Mouse (Mus musculus) lung, adult 2 months (tissue): ENCODE results near the gene Kdelr2. TPM values are rescaled to one million over a fixed set of nuclear protein-coding genes. Genes with fewer than 3 reads are reported as not detected.
A peak's percentile ranks its signal among the peaks of the same experiment; 100 is the strongest.
"Not testable (repeated sequence)": the region's sequence is repeated elsewhere in the genome, so short reads cannot be mapped to it uniquely, and the experiment has no call there.

Experiments
- DNase-seq: peaks from one replicate; pipeline ENCODE4 v3.0.0; 2022
- H3K4me1 ChIP-seq: fragments of 200-500 bp; 2 replicates; pipeline ENCODE4 v1.6.1; 2011; ENCODE audit warnings: low read length; ENCODE audit not compliant: control insufficient read depth, insufficient read depth
- H3K4me3 ChIP-seq: fragments of 200-500 bp; replicated peaks from 2 replicates; pipeline ENCODE3; 2011; ENCODE audit warnings: low read depth, mild to moderate bottlenecking, control low read depth, low read length; ENCODE audit errors: extremely low read depth
- CTCF ChIP-seq: fragments of 200-500 bp; IDR thresholded peaks from 2 replicates; pipeline ENCODE4 v1.5.1; 2011; ENCODE audit warnings: mild to moderate bottlenecking, low read length, control low read depth; ENCODE audit not compliant: insufficient read depth
- POLR2A ChIP-seq: fragments of 200-500 bp; IDR thresholded peaks from 2 replicates; pipeline ENCODE4 v1.6.1; 2011; ENCODE audit warnings: low read depth, mild to moderate bottlenecking, control low read depth, low read length, borderline replicate concordance; ENCODE audit errors: extremely low read depth
- WGBS: fragments of 180-500 bp; shearing (Covaris S2); methylation state at CpG from one replicate; pipeline ENCODE4 v1.1.7; 2018; 5-methylcytosine and 5-hydroxymethylcytosine counted together
- polyA plus RNA-seq: library from polyadenylated mRNA; depleted of rRNA; stranded (reverse); fragments of >200 nt; gene quantifications from 2 replicates; pipeline ENCODE4 v1.2.3, GENCODE M21; 2012

The Kdelr2 gene
- polyA plus RNA-seq, 1 experiment, result 131 TPM

DNA sequence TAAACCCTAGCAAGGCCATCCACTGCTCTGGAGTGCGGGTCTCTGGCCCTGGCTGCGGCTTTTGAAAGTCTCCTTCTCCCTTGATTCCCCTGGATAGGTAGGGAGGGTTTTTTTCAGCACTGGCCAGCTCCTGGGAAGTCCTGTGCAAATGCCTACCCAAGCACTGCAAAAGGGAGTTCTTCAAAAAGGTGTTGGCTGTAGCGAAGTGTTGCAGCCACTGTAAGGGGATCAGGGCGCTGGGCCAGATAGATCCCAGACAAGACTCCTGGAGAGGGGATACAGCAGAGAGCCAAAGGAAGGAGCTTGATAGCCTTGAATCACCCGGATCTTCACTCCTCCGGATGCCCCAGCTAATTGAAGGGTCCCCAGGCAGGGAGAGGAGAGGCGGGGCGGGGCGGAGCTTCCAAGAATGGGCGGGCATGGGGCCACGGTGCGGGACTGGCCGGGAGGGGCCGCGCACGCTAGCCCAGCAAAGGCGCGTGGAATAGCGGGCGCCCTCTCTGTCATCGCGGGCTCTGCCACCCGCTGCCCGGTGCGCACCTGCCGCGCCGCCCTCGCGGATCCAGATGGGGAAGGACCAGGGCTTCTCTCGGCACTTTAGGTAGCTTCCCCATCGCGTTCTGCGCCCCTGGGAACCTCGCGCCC lies 33.9 kb upstream of the Kdelr2 start:
- 2% methylated on average over 36 of the region's 36 CpGs for WGBS
- Histone ChIP-seq H3K4me1 (no peaks in the 10 kb centered on the region), H3K4me3 (no peak overlapping the region)
- no peak for DNase-seq
- TF ChIP-seq POLR2A (no peak), CTCF (no peak)

DNA sequence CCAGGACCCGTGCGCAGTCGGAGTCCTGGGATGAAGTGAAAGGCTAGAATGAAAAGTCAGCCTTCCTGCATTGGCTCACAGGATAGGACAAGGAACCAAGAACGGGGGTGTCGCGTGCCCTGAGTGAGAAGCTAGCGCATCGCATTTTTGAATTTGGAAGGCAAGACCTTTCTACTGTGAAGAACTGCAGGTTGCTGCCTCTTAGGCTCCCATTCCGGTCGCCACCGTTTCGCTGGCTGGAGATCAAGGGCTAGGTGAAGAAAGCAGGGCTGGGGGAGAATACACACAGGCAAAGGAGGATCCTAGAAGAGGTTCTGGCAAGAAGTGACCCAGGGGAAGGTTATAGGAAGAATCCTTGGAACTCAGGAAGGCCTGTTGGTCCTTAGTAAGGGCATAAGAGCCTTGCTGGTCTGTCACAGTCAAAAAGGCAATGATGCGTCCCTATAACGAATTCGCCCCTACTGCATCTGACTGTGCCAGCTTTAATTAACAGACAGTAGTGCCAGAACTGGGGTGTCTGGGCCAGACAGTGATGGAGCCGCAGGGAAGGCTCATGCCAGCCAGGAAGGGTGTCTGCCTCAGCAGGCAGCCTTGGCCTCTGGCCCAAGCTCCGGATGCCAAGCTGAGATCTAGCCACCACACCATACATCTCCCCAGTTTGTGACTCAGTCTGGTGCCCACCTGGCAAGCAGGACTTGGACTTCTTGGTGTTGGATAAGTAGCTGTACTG lies 33.1 kb upstream of the Kdelr2 start:
- TF ChIP-seq CTCF (no peak), POLR2A (no peak)

DNA sequence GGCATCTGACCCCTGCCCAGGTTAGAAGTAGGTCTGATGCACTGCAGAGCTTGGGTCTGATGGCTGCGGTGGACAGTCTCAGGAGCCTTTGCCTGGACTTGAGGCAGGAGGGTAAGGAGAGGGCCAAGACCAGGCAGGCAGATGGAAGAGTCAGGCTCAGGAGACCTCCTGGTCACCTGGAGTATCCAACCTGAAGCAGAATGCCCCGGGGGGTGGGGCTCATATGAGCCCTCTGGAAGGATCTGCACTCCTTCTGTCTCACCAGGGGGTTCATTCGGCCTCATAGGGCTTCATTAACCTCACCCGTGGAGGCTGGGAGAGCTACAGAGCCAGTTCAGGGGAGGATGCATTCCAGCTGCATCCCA lies 32.5 kb upstream of the Kdelr2 start:
- TF ChIP-seq POLR2A (no peak), CTCF (no peak)
- no peaks in the 10 kb centered on the region for H3K4me1 ChIP-seq
- no peak overlapping the region for H3K4me3 ChIP-seq
- DNase-seq, result no peak
- WGBS, result 55% methylated on average over 4 of the region's 4 CpGs

More for the DNA sequence above, 33.1 kb upstream of the Kdelr2 start:
- no peak for DNase-seq
- Histone ChIP-seq H3K4me1 (no peaks in the 10 kb centered on the region), H3K4me3 (no peak overlapping the region)
- 32% methylated on average over 17 of the region's 17 CpGs for WGBS

DNA sequence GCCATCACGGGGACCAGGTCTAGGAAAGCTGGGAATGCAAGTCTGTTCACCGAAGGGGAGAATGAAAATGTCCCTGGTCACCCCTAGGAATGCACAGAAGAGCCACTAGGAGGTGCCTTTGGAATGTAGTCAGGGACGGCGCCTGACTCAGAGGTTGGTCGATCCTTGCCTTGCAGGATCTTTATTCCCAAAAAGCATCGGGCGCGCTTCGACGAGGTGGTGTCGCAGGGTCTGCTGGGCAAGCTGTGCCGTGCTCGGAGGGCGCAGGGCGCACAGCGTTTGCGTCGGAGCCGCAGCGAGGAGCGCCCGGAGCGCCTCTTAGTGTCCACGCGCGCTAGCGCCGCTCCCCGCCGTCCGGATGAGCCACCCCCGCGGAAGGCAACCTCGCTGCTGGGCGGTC lies 30.8 kb upstream of the Kdelr2 start:
- 2% methylated on average over 35 of the region's 35 CpGs for WGBS
- no peaks in the 10 kb centered on the region for H3K4me1 ChIP-seq
- H3K4me3 ChIP-seq, result no peak overlapping the region
- TF ChIP-seq CTCF (no peak), POLR2A (no peak)
- DNase-seq, result no peak

DNA sequence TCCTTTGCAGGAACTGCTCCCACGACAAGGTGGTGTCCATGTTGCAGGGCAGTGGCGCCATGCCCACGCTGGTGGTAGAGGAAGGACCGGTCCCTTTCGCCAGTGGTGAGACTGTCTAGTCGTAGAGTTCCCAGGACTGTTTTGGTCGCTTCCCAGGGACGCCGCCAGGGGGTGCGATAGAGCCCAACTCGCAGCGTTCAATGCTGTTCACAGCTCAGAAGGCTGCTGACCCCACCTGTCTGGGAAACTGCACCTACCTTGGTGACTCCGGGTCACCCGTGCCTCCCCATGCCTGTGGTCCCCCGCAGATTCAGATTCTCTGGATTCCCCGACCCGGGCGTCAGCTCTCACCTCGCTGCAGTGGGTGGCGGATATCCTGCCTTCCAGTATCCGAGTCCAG lies 28.4 kb upstream of the Kdelr2 start:
- no peaks in the 10 kb centered on the region for H3K4me1 ChIP-seq
- H3K4me3 ChIP-seq, result no peak overlapping the region
- WGBS, result 5% methylated on average over 21 of the region's 21 CpGs
- no peak for TF ChIP-seq POLR2A
- TF ChIP-seq CTCF, result peak; percentile 76
- DNase-seq, result peak; percentile 72

DNA sequence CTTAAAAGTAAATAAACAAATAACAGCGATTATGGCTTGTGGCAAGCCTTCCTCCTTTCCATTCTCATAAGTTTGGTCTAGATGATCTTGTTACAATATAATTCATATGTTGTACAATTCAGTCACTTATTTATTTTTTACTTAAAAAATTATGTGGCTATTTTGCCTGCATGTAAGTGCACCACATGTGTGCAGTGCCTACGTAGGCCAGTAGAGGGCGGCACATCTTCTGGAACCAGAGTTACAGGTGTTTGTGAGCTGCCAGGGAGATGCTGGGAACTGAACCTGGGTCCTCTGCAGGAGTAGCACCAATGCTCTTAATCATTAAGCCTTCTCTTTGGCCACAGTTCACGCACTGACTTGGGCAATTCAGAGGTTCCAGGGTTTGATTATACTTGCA lies 27.5 kb upstream of the Kdelr2 start:
- DNase-seq, result no peak
- WGBS, result 79% methylated on average over 4 of the region's 4 CpGs
- TF ChIP-seq POLR2A (no peak), CTCF (no peak)

DNA sequence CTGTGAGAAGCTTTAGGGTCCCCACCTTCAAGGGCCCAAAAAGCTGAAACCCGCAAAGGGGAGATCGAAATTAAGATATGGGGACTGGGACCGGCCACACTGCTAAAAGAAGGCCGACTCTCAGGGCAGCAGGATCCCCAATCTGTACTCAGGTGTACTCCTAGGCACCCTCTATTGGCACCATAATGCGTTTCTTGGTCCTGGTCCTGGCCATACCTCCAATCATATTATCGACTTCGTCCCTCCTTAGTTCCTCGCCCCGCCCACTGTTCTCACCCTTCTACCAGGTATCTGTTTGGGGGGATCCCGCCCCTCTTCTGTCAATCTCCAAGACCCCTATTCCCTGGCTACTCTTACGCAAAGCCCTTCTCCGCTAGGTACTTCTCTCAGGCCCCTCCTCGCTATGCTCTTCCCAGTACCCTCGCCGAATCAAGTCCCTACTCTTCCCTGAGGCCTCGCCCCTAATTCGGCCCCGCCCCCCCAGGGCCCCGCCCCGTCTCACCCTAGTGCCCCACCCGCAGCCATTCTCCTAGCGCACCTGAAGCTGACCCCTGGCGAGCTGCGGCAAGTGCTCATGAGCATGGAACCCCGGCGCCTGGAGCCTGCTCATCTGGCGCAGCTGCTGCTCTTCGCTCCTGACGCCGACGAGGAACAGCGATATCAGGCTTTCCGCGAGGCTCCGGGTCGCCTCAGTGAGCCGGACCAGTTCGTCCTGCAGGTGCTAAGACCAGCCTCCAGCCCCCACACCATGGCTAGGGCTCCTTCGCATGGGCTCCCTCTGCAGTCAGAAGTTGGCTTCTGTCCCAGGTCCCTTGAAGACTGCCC lies 16.6 kb upstream of the Kdelr2 start:
- peak; percentile 13 for DNase-seq
- TF ChIP-seq POLR2A, result no peak
- no peak for TF ChIP-seq CTCF
- H3K4me1 ChIP-seq, result no peaks in the 10 kb centered on the region; the same call in 1 of the 2 replicates
- 9% methylated on average over 38 of the region's 39 CpGs for WGBS
- no peak overlapping the region for H3K4me3 ChIP-seq

More for the DNA sequence above, 27.5 kb upstream of the Kdelr2 start:
- Histone ChIP-seq H3K4me1 (no peaks in the 10 kb centered on the region), H3K4me3 (no peak overlapping the region)

DNA sequence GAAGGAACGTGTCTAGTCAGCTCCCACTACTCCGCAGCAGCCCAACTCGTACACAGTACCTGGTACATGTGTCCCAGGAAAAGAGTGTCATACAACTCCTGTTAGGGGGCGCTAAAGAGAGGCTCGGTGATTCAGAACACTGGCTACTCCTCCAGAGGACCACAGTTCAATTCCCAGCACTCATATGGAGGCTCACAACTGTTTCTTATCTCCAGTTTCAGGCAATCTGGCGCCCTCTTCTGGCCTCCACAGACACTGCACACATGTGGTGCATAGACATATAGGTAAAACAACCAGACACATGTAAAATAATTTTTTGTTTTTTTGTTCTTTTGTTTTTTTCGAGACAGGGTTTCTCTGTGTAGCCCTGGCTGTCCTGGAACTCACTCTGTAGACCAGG lies 9.5 kb upstream of the Kdelr2 start:
- Histone ChIP-seq H3K4me1 (no peaks in the 10 kb centered on the region), H3K4me3 (no peak overlapping the region)
- no peak for TF ChIP-seq POLR2A
- TF ChIP-seq CTCF, result no peak
- DNase-seq, result no peak
- WGBS, result 77% methylated on average over 7 of the region's 7 CpGs

DNA sequence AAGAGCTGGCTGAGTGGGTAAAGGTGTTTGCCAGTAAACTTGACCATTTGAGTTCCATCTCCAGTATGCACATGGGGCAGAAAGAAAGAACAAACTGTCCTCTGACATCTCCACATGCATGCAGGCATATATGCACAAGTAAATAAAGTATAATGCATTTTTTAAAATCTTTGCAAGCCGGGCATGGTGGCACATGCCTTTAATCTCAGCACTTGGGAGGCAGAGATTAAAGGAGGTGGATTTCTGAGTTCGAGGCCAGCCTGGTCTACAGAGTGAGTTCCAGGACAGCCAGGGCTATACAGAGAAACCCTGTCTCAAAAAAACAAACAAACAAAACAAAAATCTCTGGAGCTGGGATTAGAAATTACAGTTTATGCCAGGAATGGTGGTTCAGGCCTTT lies 8.7 kb upstream of the Kdelr2 start:
- WGBS, result 89% methylated on average over 2 of the region's 2 CpGs
- not testable (repeated sequence) for H3K4me3 ChIP-seq, DNase-seq, H3K4me1 ChIP-seq
